In genomic region chr12:88900014-88900727, GRCm38 (mm10) we compare ENCODE assay signal across 14 mouse cellular contexts.
DNase-seq lines count a peak whose midpoint lies in the region; ATAC-seq and TF ChIP-seq lines count a peak whose summit lies in the region.
"Had no signal": no experiment of that assay in that cellular context is flagged by ENCODE, and none has a peak within 500 bp of the region (broad histone marks: within the 10 kb centered on the region; RNA-seq: fewer than 3 reads in every experiment).

No protein-coding gene starts in this region.

- DNase-seq in embryonic facial prominence, embryonic 11.5 days (ENCODE audit: low spot score): peak; percentile 3
- no peak for DNase-seq in embryonic facial prominence, embryonic 10.5 days (ENCODE audit: low spot score)
- no peak for DNase-seq in cerebellum, adult 2 months
- DNase-seq in heart, adult 9 months (ENCODE audit: low spot score in 2 of 2): no peak
- DNase-seq: thymus, postnatal 25 days had no signal

- no peaks in the 10 kb centered on the region for H3K36me3 ChIP-seq in embryonic facial prominence, embryonic 11.5 days (replicated peaks; ENCODE audit: control insufficient read depth, insufficient read depth, low read depth, low read length)
- H3K36me3 ChIP-seq in embryonic facial prominence, embryonic 10.5 days (replicated peaks): no peaks in the 10 kb centered on the region
- H3K36me3 ChIP-seq in forebrain, embryonic 12.5 days (replicated peaks): no peaks in the 10 kb centered on the region
- no peaks in the 10 kb centered on the region for H3K36me3 ChIP-seq in hindbrain, embryonic 15.5 days
- no peaks in the 10 kb centered on the region for H3K36me3 ChIP-seq in neural tube, embryonic 13.5 days
- H3K36me3 ChIP-seq: embryonic facial prominence, embryonic 13.5 days; stomach, embryonic 15.5 days had no signal

- no peak for TF ChIP-seq CTCF in cerebellum, adult 2 months (IDR thresholded peaks at IDR 0.05; ENCODE audit: borderline replicate concordance, insufficient read depth, low read depth, low read length)

- 68% methylated on average over 7 of the region's 7 CpGs for WGBS in embryonic facial prominence, embryonic 11.5 days
- WGBS in embryonic facial prominence, embryonic 10.5 days: 71% methylated on average over 7 of the region's 7 CpGs
- 38% methylated on average over 7 of the region's 7 CpGs for WGBS in forebrain, embryonic 12.5 days
- WGBS in hindbrain, embryonic 15.5 days: 21% methylated on average over 7 of the region's 7 CpGs
- 14% methylated on average over 7 of the region's 7 CpGs for WGBS in neural tube, embryonic 13.5 days
- 13% methylated on average over 7 of the region's 7 CpGs for WGBS in cerebellum, adult 2 months

- no peaks in the 10 kb centered on the region for H3K9me3 ChIP-seq in embryonic facial prominence, embryonic 11.5 days (replicated peaks; ENCODE audit: control insufficient read depth, low read length)
- no peaks in the 10 kb centered on the region for H3K9me3 ChIP-seq in embryonic facial prominence, embryonic 10.5 days
- H3K9me3 ChIP-seq in forebrain, embryonic 12.5 days: no peaks in the 10 kb centered on the region
- H3K9me3 ChIP-seq in hindbrain, embryonic 15.5 days: no peaks in the 10 kb centered on the region
- H3K9me3 ChIP-seq in neural tube, embryonic 13.5 days: no peaks in the 10 kb centered on the region
- H3K9me3 ChIP-seq: embryonic facial prominence, embryonic 13.5 days; stomach, embryonic 15.5 days had no signal

- ATAC-seq in embryonic facial prominence, embryonic 11.5 days (replicated peaks; ENCODE audit: insufficient number of reproducible peaks, low FRiP score, low TSS enrichment, low read depth): no peak
- ATAC-seq in forebrain, embryonic 12.5 days (ENCODE audit: low FRiP score): peak; percentile 53; the same call in 1 of the 2 replicates
- ATAC-seq in hindbrain, embryonic 15.5 days (ENCODE audit: low FRiP score, low read depth): peak; percentile 46; the same call in 1 of the 2 replicates
- peak; percentile 89 for ATAC-seq in neural tube, embryonic 13.5 days (ENCODE audit: low read depth)
- ATAC-seq in erythroblast, adult 5-6 weeks (replicated peaks; ENCODE audit: low FRiP score, poor library complexity, severe bottlenecking): no peak
- ATAC-seq: intestine, postnatal 0 days; Patski had no signal

- H3K4me3 ChIP-seq in embryonic facial prominence, embryonic 11.5 days (ENCODE audit: low read depth, low read length): no peak overlapping the region
- H3K4me3 ChIP-seq in embryonic facial prominence, embryonic 10.5 days: no peak overlapping the region
- H3K4me3 ChIP-seq in forebrain, embryonic 12.5 days (replicated peaks): no peak overlapping the region
- no peak overlapping the region for H3K4me3 ChIP-seq in hindbrain, embryonic 15.5 days
- no peak overlapping the region for H3K4me3 ChIP-seq in neural tube, embryonic 13.5 days
- no peak overlapping the region for H3K4me3 ChIP-seq in cerebellum, adult 2 months (replicated peaks; ENCODE audit: insufficient read depth, low read depth, low read length)
- H3K4me3 ChIP-seq: embryonic facial prominence, embryonic 13.5 days; stomach, embryonic 15.5 days had no signal

- H3K27me3 ChIP-seq in embryonic facial prominence, embryonic 11.5 days (ENCODE audit: control insufficient read depth, insufficient read depth, low read length): no peaks in the 10 kb centered on the region
- no peaks in the 10 kb centered on the region for H3K27me3 ChIP-seq in embryonic facial prominence, embryonic 10.5 days (replicated peaks; ENCODE audit: low read depth, poor library complexity, severe bottlenecking)
- 0 out of 2 replicates have a peak, but pooled peaks cover 5% of the 10 kb centered on the region for H3K27me3 ChIP-seq in forebrain, embryonic 12.5 days
- no peaks in the 10 kb centered on the region for H3K27me3 ChIP-seq in hindbrain, embryonic 15.5 days
- no peaks in the 10 kb centered on the region for H3K27me3 ChIP-seq in neural tube, embryonic 13.5 days
- H3K27me3 ChIP-seq in cerebellum, adult 2 months (ENCODE audit: control insufficient read depth, insufficient read depth, low read length): no peaks in the 10 kb centered on the region
- H3K27me3 ChIP-seq: embryonic facial prominence, embryonic 13.5 days; Patski; stomach, embryonic 15.5 days had no signal

- H3K4me1 ChIP-seq in embryonic facial prominence, embryonic 11.5 days (ENCODE audit: control insufficient read depth, insufficient read depth, low read length): no peaks in the 10 kb centered on the region
- 0 out of 2 replicates have a peak, but pooled peaks cover 4% of the 10 kb centered on the region for H3K4me1 ChIP-seq in embryonic facial prominence, embryonic 10.5 days
- H3K4me1 ChIP-seq in forebrain, embryonic 12.5 days: peaks cover 21% of the 10 kb centered on the region
- peaks cover 16% of the 10 kb centered on the region for H3K4me1 ChIP-seq in hindbrain, embryonic 15.5 days (replicated peaks)
- H3K4me1 ChIP-seq in neural tube, embryonic 13.5 days (replicated peaks): peaks cover 38% of the 10 kb centered on the region
- 0 out of 2 replicates have a peak, but pooled peaks cover 4% of the 10 kb centered on the region for H3K4me1 ChIP-seq in cerebellum, adult 2 months (ENCODE audit: control insufficient read depth, insufficient read depth, low read length)
- H3K4me1 ChIP-seq: embryonic facial prominence, embryonic 13.5 days; stomach, embryonic 15.5 days had no signal

- no peak overlapping the region for H3K9ac ChIP-seq in embryonic facial prominence, embryonic 11.5 days (replicated peaks; ENCODE audit: low read length)
- H3K9ac ChIP-seq in forebrain, embryonic 12.5 days: no peak overlapping the region
- H3K9ac ChIP-seq in hindbrain, embryonic 15.5 days: no peak overlapping the region
- H3K9ac ChIP-seq in neural tube, embryonic 13.5 days: no peak overlapping the region
- H3K9ac ChIP-seq: embryonic facial prominence, embryonic 13.5 days; liver, embryonic 14.5 days; stomach, embryonic 15.5 days had no signal

- H3K4me2 ChIP-seq in embryonic facial prominence, embryonic 11.5 days (ENCODE audit: low read depth, low read length): no peak overlapping the region
- H3K4me2 ChIP-seq in forebrain, embryonic 12.5 days: no peak overlapping the region
- H3K4me2 ChIP-seq in hindbrain, embryonic 15.5 days: no peak overlapping the region
- peak overlapping the region; percentile 9; the same call in 1 of the 2 replicates for H3K4me2 ChIP-seq in neural tube, embryonic 13.5 days
- H3K4me2 ChIP-seq: embryonic facial prominence, embryonic 13.5 days; stomach, embryonic 15.5 days had no signal

- TF ChIP-seq POLR2A in cerebellum, adult 2 months (IDR thresholded peaks at IDR 0.05; ENCODE audit: borderline replicate concordance, insufficient read depth, low read length): no peak

- no peak overlapping the region for H3K27ac ChIP-seq in embryonic facial prominence, embryonic 11.5 days (replicated peaks; ENCODE audit: low read depth, low read length)
- no peak overlapping the region for H3K27ac ChIP-seq in embryonic facial prominence, embryonic 10.5 days (replicated peaks)
- H3K27ac ChIP-seq in forebrain, embryonic 12.5 days: no peak overlapping the region
- no peak overlapping the region for H3K27ac ChIP-seq in hindbrain, embryonic 15.5 days (replicated peaks)
- peak overlapping the region; percentile 52 for H3K27ac ChIP-seq in neural tube, embryonic 13.5 days (replicated peaks)
- H3K27ac ChIP-seq in cerebellum, adult 2 months (ENCODE audit: insufficient read depth, low read length): no peak overlapping the region
- H3K27ac ChIP-seq: embryonic facial prominence, embryonic 13.5 days; liver, embryonic 14.5 days; stomach, embryonic 15.5 days had no signal

Comparison
In these comparisons a context has a peak if more than half of its experiments do, and no peak if none do; other contexts are left out.
1. ATAC-seq: peak in forebrain, embryonic 12.5 days (single experiment), hindbrain, embryonic 15.5 days (single experiment) and neural tube, embryonic 13.5 days (single experiment); none in embryonic facial prominence, embryonic 11.5 days (single experiment) and erythroblast, adult 5-6 weeks (single experiment).